Comparison of ENCODE assay signal across 22 mouse cellular contexts in the genomic region with DNA sequence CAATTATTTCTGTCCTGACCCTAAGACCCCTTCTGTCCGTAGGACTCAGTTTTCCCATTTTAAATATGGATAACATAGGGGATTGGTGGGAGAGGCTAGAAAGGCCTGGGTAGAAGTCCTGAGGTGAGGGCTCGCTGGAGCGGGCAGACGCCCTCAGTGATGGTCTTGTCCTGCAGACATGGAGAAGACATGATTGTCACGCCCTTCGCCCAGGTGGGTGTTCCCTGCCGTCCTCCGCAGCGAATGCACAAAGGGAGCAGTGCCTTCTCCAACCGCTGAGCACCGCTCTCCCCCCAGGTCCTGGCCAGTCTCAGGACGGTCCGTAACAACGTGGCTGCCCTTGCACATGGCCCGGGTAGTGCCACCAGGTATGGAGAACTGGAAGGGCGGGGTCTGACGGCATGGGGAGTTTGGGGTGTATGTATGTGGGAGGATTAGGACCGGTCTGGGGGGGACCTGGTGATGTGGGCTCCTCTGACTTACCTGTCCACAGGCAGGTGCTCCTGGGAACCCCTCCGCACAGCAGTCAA. TPM values are rescaled to one million over a fixed set of nuclear protein-coding genes. Genes with fewer than 3 reads are reported as not detected.
DNase-seq lines count a peak whose midpoint lies in the region; ATAC-seq and TF ChIP-seq lines count a peak whose summit lies in the region.
"Had no signal": no experiment of that assay in that cellular context is flagged by ENCODE, and none has a peak within 500 bp of the region (broad histone marks: within the 10 kb centered on the region; RNA-seq: fewer than 3 reads in every experiment).

No protein-coding gene starts in this region.

- no peak for TF ChIP-seq CTCF in gastrocnemius, adult 2 months (IDR thresholded peaks at IDR 0.05)
- TF ChIP-seq CTCF in stomach, postnatal 0 days (IDR thresholded peaks at IDR 0.05; ENCODE audit: low read depth): peak; percentile 16; the same call in 1 of the 2 replicates

- intact Hi-C loops in gastrocnemius, adult 2 months (cut with DNase I): no loop called here

- DNase-seq in gastrocnemius, adult 2 months: no peak
- DNase-seq in gastrocnemius, postnatal 4 days (ENCODE audit: low spot score in 2 of 2): no peak
- peak; percentile 12 for DNase-seq in kidney, adult 9 months
- DNase-seq in kidney, adult 8-10 months: no peak
- DNase-seq in midbrain, embryonic 11.5 days (ENCODE audit: low spot score, missing footprints): peak; percentile 69
- DNase-seq in midbrain, embryonic 10.5 days (ENCODE audit: low spot score): no peak
- DNase-seq in stomach, postnatal 0 days (ENCODE audit: low spot score): no peak
- DNase-seq: adrenal gland, postnatal 36 days; cerebellum, adult 18-20 months; midbrain, embryonic 14.5 days; right cerebral cortex, adult 18-20 months had no signal

- WGBS in midbrain, embryonic 11.5 days: 56% methylated on average over 19 of the region's 19 CpGs
- WGBS in midbrain, embryonic 10.5 days: 59% methylated on average over 19 of the region's 19 CpGs
- 55% methylated on average over 19 of the region's 19 CpGs for WGBS in stomach, postnatal 0 days

- no peak for TF ChIP-seq EP300 in stomach, postnatal 0 days (optimal IDR thresholded peaks at IDR 0.05)

- peaks cover 33% of the 10 kb centered on the region for H3K27me3 ChIP-seq in midbrain, embryonic 11.5 days (ENCODE audit: control insufficient read depth, insufficient read depth, low read length)
- peaks cover 87% of the 10 kb centered on the region for H3K27me3 ChIP-seq in midbrain, embryonic 10.5 days (ENCODE audit: low read depth, poor library complexity, severe bottlenecking)
- H3K27me3 ChIP-seq in stomach, postnatal 0 days (ENCODE audit: control insufficient read depth, insufficient read depth, low read length): 0 out of 2 replicates have a peak, but pooled peaks cover 5% of the 10 kb centered on the region

- no peak for ATAC-seq in midbrain, embryonic 11.5 days (ENCODE audit: low FRiP score)
- ATAC-seq in stomach, postnatal 0 days (ENCODE audit: low FRiP score, low TSS enrichment): peak; percentile 5; the same call in 1 of the 2 replicates
- ATAC-seq: lung, postnatal 0 days had no signal

- peaks cover 11% of the 10 kb centered on the region for H3K4me1 ChIP-seq in midbrain, embryonic 11.5 days (ENCODE audit: control insufficient read depth, insufficient read depth, low read length)
- peaks cover 20% of the 10 kb centered on the region for H3K4me1 ChIP-seq in midbrain, embryonic 10.5 days
- H3K4me1 ChIP-seq in stomach, postnatal 0 days (replicated peaks; ENCODE audit: control insufficient read depth, insufficient read depth): 0 out of 2 replicates have a peak, but pooled peaks cover 3% of the 10 kb centered on the region

- no peak overlapping the region for H3K4me2 ChIP-seq in midbrain, embryonic 11.5 days
- H3K4me2 ChIP-seq in stomach, postnatal 0 days (replicated peaks; ENCODE audit: low read depth): no peak overlapping the region
- H3K4me2 ChIP-seq: forebrain, embryonic 12.5 days; heart, embryonic 11.5 days had no signal

- H3K9ac ChIP-seq in midbrain, embryonic 11.5 days (ENCODE audit: low read length): no peak overlapping the region
- H3K9ac ChIP-seq in stomach, postnatal 0 days (ENCODE audit: low read length): no peak overlapping the region
- H3K9ac ChIP-seq: forebrain, embryonic 12.5 days had no signal

- no peak overlapping the region for H3K4me3 ChIP-seq in gastrocnemius, adult 2 months
- H3K4me3 ChIP-seq in midbrain, embryonic 11.5 days (ENCODE audit: low read depth, low read length): no peak overlapping the region
- no peak overlapping the region for H3K4me3 ChIP-seq in midbrain, embryonic 10.5 days
- no peak overlapping the region for H3K4me3 ChIP-seq in stomach, postnatal 0 days (ENCODE audit: low read depth, low read length)
- H3K4me3 ChIP-seq: forebrain, embryonic 12.5 days; hindbrain, embryonic 10.5 days; layer of hippocampus, adult 2 months; limb, embryonic 10.5 days had no signal

- peak overlapping the region; percentile 87 for H3K27ac ChIP-seq in gastrocnemius, adult 2 months
- H3K27ac ChIP-seq in midbrain, embryonic 11.5 days (ENCODE audit: low read depth, low read length): no peak overlapping the region
- H3K27ac ChIP-seq in midbrain, embryonic 10.5 days (replicated peaks): no peak overlapping the region
- no peak overlapping the region for H3K27ac ChIP-seq in stomach, postnatal 0 days (replicated peaks)
- H3K27ac ChIP-seq: forebrain, embryonic 12.5 days; hindbrain, embryonic 10.5 days; layer of hippocampus, adult 2 months; limb, embryonic 10.5 days had no signal

- no peaks in the 10 kb centered on the region for H3K36me3 ChIP-seq in midbrain, embryonic 11.5 days (ENCODE audit: control insufficient read depth, insufficient read depth, low read length)
- no peaks in the 10 kb centered on the region for H3K36me3 ChIP-seq in midbrain, embryonic 10.5 days
- no peaks in the 10 kb centered on the region for H3K36me3 ChIP-seq in stomach, postnatal 0 days (ENCODE audit: control insufficient read depth, insufficient read depth, low read length)
- H3K36me3 ChIP-seq: forebrain, embryonic 12.5 days; hindbrain, embryonic 10.5 days; limb, embryonic 10.5 days had no signal

- H3K9me3 ChIP-seq in midbrain, embryonic 11.5 days (ENCODE audit: control insufficient read depth, low read length): no peaks in the 10 kb centered on the region
- no peaks in the 10 kb centered on the region for H3K9me3 ChIP-seq in midbrain, embryonic 10.5 days (replicated peaks)
- H3K9me3 ChIP-seq in stomach, postnatal 0 days (ENCODE audit: control insufficient read depth, low read length): no peaks in the 10 kb centered on the region
- H3K9me3 ChIP-seq: forebrain, embryonic 12.5 days; hindbrain, embryonic 10.5 days; limb, embryonic 10.5 days had no signal

RNA-seq across cellular contexts. Expression of gene Rab3a, which starts 8.7 kb away (rescaled TPM):
- total RNA-seq in gastrocnemius, adult 2 months (2021): 10 to 100 TPM; 31.9 to 39.8 TPM
- 10 to 100 TPM; 41.0 to 44.4 TPM for total RNA-seq in gastrocnemius, postnatal 4 days (2021)
- polyA plus RNA-seq in midbrain, embryonic 11.5 days (2014; fragmentation: Nextera tagmentation; extraction: Ambion mirVana): 56.6 and 66.1 TPM in 2 replicates
- 17.2 and 40.7 TPM in 2 replicates for polyA plus RNA-seq in midbrain, embryonic 10.5 days (2016; fragmentation: Nextera tagmentation; extraction: Ambion mirVana)
- polyA plus RNA-seq in stomach, postnatal 0 days (2015; fragmentation: Nextera tagmentation; extraction: Ambion mirVana): 18.9 and 19.0 TPM in 2 replicates

RNA-seq across cellular contexts. Expression of gene Mpv17l2, which starts 15.0 kb away (rescaled TPM):
- total RNA-seq in gastrocnemius, adult 2 months (2021): 10 to 100 TPM; 21.0 to 22.8 TPM
- total RNA-seq in gastrocnemius, postnatal 4 days (2021): 10 to 100 TPM; 27.0 to 27.4 TPM
- polyA plus RNA-seq in midbrain, embryonic 11.5 days (2014; fragmentation: Nextera tagmentation; extraction: Ambion mirVana): 28.3 and 29.6 TPM in 2 replicates
- polyA plus RNA-seq in midbrain, embryonic 10.5 days (2016; fragmentation: Nextera tagmentation; extraction: Ambion mirVana): 31.7 and 34.6 TPM in 2 replicates
- polyA plus RNA-seq in stomach, postnatal 0 days (2015; fragmentation: Nextera tagmentation; extraction: Ambion mirVana): 77.3 and 80.1 TPM in 2 replicates

RNA-seq across cellular contexts. Expression of gene Pde4c, which starts 22.2 kb away (rescaled TPM):
- total RNA-seq in gastrocnemius, adult 2 months (2021): 1 to 10 TPM; 2.4 to 3.0 TPM
- total RNA-seq in gastrocnemius, postnatal 4 days (2021): 1 to 10 TPM; 1.4 to 1.5 TPM
- polyA plus RNA-seq in midbrain, embryonic 11.5 days (2014; fragmentation: Nextera tagmentation; extraction: Ambion mirVana): 0.16 TPM in 1 of 2 replicates, not detected in the other
- polyA plus RNA-seq in midbrain, embryonic 10.5 days (2016; fragmentation: Nextera tagmentation; extraction: Ambion mirVana): 0.72 and 0.78 TPM in 2 replicates
- 0.27 and 0.35 TPM in 2 replicates for polyA plus RNA-seq in stomach, postnatal 0 days (2015; fragmentation: Nextera tagmentation; extraction: Ambion mirVana)
- total RNA-seq: granulocyte monocyte progenitor cell, adult 5-6 weeks had no signal
- polyA plus RNA-seq: heart, embryonic 11.5 days had no signal

RNA-seq across cellular contexts. Expression of gene Gm3336, which starts 27.4 kb away (rescaled TPM):
- not detected for total RNA-seq in gastrocnemius, adult 2 months (2021)
- not detected for total RNA-seq in gastrocnemius, postnatal 4 days (2021)
- polyA plus RNA-seq in midbrain, embryonic 11.5 days (2014; fragmentation: Nextera tagmentation; extraction: Ambion mirVana): not detected in 2 replicates
- polyA plus RNA-seq in midbrain, embryonic 10.5 days (2016; fragmentation: Nextera tagmentation; extraction: Ambion mirVana): not detected in 2 replicates
- 29.7 and 32.2 TPM in 2 replicates for polyA plus RNA-seq in stomach, postnatal 0 days (2015; fragmentation: Nextera tagmentation; extraction: Ambion mirVana)
- total RNA-seq: adrenal gland, postnatal 36 days; granulocyte monocyte progenitor cell, adult 5-6 weeks; layer of hippocampus, adult 2 months; layer of hippocampus, postnatal 25 days had no signal
- polyA plus RNA-seq: embryonic facial prominence, embryonic 11.5 days; forebrain, embryonic 12.5 days; heart, embryonic 11.5 days; heart, postnatal 0 days; hindbrain, embryonic 10.5 days; limb, embryonic 10.5 days; midbrain, embryonic 14.5 days; neural tube, embryonic 14.5 days had no signal

RNA-seq across cellular contexts. Expression of gene Pik3r2, which starts 30.8 kb away (rescaled TPM):
- 10 to 100 TPM; 13.9 to 16.2 TPM for total RNA-seq in gastrocnemius, adult 2 months (2021)
- 10 to 100 TPM; 65.2 to 73.0 TPM for total RNA-seq in gastrocnemius, postnatal 4 days (2021)
- polyA plus RNA-seq in midbrain, embryonic 11.5 days (2014; fragmentation: Nextera tagmentation; extraction: Ambion mirVana): 25.4 and 30.2 TPM in 2 replicates
- polyA plus RNA-seq in midbrain, embryonic 10.5 days (2016; fragmentation: Nextera tagmentation; extraction: Ambion mirVana): 66.2 and 66.6 TPM in 2 replicates
- 36.8 and 39.0 TPM in 2 replicates for polyA plus RNA-seq in stomach, postnatal 0 days (2015; fragmentation: Nextera tagmentation; extraction: Ambion mirVana)

Comparison
In these comparisons a context has a peak if more than half of its experiments do, and no peak if none do; other contexts are left out.
1. DNase-seq: peak in kidney, adult 9 months (single experiment) and midbrain, embryonic 11.5 days (single experiment); none in gastrocnemius, adult 2 months (single experiment), gastrocnemius, postnatal 4 days (0 of 2), kidney, adult 8-10 months (0 of 2), midbrain, embryonic 10.5 days (single experiment) and stomach, postnatal 0 days (single experiment).